Mouse (Mus musculus): Measurements from ENCODE around the gene Clec12b. TPM values are rescaled to one million over a fixed set of nuclear protein-coding genes. Genes with fewer than 3 reads are reported as not detected.

Gene Clec12b
- not detected for total RNA-seq (2021)

DNA sequence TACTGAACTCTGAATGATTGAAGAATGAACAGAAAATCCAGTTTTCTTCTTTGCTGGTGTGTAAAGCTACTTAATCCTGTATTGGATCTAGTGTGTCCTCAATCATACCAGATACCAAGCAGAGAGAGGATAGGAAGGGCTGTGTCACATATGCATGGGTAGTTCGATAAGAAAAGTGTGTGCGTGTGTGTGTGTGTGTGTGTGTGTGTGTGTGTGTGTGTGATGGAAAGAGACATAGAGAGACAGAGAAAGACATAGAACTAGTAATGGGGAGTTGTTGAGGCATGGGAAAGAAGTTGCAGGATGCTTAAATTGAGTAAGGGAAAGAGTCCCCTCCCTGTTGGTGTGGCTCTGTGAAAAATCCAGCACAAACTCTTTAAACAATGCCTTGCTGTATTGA lies at the start of gene Clec12b:
Gene Clec12b (minus strand): TSS at position 101 of the 400 bp plus-strand sequence.
- DNase-seq (ENCODE audit: low spot score in 2 of 2) = no peak
- intact Hi-C loops (cut with DNase I) = no loop called here

DNA sequence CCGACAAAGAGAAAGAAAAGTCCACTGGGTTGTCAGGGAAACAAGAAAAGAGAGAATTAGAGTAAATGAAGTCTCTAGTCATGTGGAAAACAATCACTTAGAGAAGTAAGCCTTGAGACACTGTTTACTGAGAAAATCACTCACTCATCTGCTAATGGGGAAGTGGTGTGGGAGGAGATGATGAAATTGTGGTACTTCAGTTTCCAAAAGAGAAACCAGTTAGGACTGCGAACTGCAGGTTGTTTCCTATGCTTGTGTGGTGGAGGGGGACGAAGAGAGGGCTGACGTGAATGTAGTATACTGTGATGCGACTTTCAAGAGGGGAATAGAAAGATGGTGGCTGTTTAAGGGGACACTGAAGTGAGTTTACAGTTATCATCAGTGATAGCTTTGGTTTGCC lies 48.6 kb upstream of the Clec12b start:
- DNase-seq (ENCODE audit: low spot score in 2 of 2) = no peak
- intact Hi-C loops (cut with DNase I) = no loop called here

DNA sequence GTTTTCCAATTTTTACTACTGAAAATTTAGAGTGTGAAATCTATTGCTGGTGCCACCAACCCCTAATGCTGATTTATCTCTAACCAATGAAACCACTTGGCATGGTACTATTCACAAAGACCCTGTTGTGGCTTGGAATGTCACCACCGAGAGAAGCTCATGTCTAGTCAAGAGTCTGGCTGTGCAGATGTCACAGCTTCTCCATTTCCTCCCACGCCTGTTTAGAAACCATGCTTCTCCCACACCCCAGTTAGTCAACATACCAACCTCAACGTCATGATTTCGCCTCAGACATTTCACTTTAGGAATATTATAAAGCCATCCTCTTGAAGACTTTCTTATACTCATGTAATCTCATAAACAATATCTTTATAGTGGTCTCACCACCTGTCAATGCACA lies 41.6 kb upstream of the Clec12b start:
- intact Hi-C loops (cut with DNase I) = no loop called here
- DNase-seq (ENCODE audit: low spot score in 2 of 2) = no peak

DNA sequence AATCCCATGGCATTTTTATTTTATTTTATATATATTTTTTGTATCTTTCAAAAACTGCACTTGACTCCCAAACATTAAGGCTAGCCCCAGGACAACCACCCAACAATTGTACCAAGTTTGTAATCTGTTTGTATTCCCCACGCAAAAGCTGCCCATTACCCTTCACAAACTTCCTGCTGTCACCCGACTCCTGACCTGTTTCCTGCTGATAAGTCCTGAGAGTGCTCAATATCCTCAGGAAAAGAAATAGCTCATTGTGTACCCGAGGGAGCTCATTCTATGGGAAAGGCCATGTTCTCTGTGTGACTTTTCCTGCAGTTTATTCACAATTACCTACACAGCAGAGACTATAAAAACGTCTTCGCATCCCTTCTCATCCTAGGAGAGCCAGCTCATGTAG lies 40.1 kb upstream of the Clec12b start:
- DNase-seq (ENCODE audit: low spot score in 2 of 2) = no peak
- intact Hi-C loops (cut with DNase I) = no loop called here

DNA sequence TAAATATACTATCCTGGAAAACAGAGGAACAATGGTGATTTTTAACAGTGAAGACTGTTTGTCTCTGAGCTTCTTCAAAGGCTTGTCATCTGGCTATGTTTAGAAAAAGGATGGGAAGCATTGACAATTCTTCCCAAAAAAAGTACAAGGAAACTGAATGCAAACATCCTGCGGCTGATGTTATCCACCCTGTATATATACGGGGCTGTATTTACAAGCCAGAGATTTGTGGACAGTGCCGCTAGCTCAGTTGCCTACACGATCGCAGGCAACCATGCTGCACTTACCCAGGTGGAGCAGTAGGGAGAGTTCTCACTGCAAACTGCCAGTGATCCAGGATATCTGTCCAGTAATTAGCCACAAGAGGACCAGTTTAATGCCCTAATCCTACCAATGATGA lies 39.5 kb upstream of the Clec12b start:
- no peak for DNase-seq (ENCODE audit: low spot score in 2 of 2)
- intact Hi-C loops (cut with DNase I) = no loop called here

DNA sequence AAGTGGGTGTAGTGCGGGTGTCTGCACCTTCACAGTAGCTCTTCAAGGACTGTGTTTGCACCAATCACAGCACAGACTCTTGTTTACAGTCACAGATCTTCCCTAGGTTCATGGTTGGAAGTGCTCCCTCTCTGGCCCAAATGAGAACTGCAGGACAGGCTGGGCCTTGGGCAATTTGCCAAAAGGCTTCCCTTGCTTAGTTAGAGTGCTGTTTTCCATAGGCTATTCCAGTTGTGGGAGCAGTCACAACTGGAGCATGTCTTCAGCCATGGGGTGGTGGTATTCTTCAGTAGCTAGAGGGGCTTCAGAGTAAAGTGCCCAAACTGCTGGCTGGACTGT lies 38.0 kb upstream of the Clec12b start:
- intact Hi-C loops (cut with DNase I) = no loop called here
- peak; percentile 50 for DNase-seq (ENCODE audit: low spot score in 2 of 2)

DNA sequence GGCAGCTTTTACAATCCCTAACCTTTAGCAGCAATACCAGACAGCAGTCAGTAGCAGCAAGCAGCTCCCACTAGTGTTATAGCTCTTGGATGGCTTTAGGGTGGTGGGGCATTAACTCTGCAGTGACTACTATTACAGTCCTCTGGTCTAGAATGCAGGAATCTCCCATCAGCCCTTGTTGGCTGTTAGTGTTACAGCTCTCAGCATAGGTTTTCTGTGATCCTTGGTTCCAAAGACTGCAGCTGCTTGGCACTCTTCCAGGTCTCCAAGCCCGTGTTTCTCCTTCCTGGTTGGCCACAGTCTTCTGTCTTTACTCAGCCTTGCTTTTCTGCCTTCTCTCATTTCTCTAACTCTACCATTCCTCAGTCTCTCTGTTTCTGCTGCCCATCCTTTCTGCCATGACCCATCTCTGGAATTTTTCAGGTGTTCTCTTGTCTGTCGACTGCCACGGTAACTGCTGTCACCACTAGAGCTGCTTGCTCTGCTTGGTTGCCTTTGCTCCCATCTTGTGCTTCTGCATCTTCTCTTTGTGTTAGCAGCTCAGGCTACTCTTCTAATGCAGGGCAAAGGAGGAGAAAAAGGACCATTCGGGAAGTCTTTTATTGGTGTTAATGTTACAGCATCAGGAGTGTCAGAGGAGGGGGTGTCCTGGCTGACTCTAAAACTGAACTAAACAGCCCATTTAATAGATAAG lies 37.5 kb upstream of the Clec12b start:
- DNase-seq (ENCODE audit: low spot score in 2 of 2) = peak in 1 of 2 experiments; percentile 2
- intact Hi-C loops (cut with DNase I) = no loop called here

DNA sequence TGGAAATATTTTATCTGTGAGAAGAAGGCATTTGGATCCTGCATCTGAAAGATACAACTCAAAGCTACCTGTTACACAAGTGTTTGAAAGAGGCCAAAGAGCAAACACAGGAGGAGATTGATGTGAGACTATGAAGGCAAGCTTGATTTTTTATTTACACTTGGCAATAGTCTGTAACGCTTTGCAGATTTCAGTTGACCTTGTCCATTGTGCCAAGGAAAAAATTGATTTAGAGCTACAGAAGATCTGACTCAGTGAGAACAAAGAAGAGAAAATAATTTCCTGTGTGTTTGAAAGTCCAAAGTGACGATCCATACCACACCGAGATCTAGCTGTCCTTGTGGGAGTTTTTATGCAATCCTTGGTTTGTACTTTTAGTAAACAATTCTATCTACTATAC lies 36.6 kb upstream of the Clec12b start:
- no peak for DNase-seq (ENCODE audit: low spot score in 2 of 2)
- intact Hi-C loops (cut with DNase I) = no loop called here

DNA sequence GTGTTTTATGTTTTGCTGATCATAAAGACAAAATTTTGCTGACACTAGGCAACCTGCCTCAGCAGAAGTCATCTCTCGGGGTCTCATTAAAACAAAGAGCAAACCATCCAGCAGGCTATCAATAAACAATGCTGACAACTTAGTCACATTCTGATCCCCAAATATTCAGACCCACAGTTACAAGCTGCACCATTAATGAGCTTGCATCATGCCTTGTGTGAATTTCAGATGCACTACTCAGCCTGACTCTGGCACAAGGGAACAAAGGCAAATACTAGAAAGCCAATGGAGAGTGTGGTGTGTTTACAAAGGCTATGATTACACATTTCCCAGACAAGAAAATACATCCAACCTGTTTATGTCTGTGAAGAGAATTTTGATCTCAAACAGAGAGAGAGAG lies 28.5 kb upstream of the Clec12b start:
- intact Hi-C loops (cut with DNase I) = no loop called here
- DNase-seq (ENCODE audit: low spot score in 2 of 2) = no peak

DNA sequence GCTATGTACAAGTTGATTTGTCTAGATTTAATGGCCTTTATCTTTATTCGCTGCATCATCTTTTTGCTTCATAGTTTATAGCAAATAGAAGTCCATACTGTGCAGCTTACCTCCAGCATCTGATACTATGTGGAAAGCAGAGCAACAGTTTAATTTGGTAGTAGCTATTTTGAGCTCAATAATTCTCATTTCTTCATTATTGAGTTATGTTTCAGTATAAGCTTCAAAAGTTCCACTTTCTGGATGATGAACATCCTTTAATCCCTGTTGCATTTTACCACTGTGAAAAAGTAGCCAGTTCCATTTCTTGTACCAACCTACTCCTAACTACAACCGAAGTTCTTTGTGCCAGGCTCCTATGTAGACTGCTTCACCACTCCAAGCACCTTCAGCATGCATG lies 22.9 kb upstream of the Clec12b start, which contains the start of gene Clec9a:
Gene Clec9a (plus strand): TSS at position 301 of the 400 bp plus-strand sequence.
- intact Hi-C loops (cut with DNase I) = no loop called here
- DNase-seq (ENCODE audit: low spot score in 2 of 2) = no peak

DNA sequence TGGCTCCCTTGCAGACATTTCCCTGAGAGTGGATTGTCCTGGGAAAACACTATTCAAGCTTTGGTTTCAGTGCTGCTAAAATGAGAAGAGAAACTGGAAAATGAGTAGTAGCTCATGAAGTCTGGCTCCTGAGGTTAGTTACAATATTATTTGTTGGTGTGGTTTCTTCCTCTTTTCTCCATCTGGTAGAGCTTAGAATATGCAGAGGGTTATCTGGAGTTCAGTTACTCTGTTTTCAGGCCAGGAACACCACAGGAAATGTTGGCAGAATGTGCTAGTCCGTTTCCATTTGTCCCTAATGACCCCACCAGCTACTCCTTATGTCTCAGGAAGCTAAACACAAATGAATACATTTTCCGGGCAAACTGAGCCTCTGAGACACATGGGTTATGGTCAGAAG lies 21.6 kb upstream of the Clec12b start:
- intact Hi-C loops (cut with DNase I) = no loop called here
- DNase-seq (ENCODE audit: low spot score in 2 of 2) = no peak

DNA sequence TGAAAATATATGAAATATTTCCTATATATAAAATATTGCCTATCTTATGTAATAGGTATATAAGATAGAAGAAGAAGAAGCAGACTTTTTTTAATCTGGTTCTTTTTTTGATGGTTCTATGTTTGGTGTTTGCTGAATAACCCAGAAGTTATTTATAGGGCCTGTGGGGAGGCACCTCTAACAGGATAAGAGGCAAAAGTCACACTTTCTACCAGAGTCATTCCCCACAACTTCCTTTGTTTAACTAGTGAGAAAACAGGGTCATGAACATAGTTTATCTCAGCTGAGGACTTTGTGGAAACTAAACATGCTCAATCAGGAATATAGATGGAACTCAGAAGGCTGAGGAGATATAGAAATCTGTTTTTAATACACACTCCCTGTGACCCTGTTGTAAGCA lies 20.3 kb upstream of the Clec12b start:
- DNase-seq (ENCODE audit: low spot score in 2 of 2) = no peak
- intact Hi-C loops (cut with DNase I) = no loop called here

DNA sequence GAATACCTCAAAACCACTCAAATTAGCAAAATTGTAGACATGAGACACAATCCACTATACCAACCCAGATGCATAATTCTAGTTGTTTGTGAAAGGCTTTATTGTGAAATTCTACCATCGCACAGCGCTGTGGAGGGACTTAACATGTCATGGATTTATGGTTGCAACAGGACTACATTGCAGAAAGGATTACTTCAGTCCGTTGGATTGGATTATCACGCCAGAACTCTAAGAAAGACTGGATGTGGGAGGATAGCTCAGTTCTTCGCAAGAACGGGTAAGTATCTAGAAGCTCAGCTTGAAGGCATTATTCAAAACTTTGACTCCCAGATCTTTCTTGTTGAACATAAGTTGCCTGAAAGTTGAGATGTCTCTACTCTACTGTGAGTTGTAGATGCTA lies 17.7 kb upstream of the Clec12b start:
- intact Hi-C loops (cut with DNase I) = no loop called here
- no peak for DNase-seq (ENCODE audit: low spot score in 2 of 2)

DNA sequence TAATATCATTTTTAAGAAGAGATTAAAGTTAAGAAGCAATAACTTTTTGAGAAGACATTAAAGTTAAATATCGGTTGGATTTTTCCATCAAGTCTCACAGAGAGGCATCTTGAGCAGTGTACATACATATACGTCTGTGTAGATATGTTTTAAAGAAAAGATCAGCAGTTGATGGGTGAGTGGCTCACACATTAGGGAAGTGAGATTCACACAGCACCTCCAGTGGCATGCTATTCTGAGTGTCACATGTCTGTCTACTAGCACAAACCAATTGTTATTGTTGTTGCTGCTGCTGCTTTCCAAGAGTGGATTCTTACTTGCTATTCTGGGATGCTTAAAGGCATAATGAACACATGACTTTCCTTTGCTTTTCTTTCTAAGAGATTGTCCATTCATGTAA lies 16.7 kb upstream of the Clec12b start:
- intact Hi-C loops (cut with DNase I) = no loop called here

DNA sequence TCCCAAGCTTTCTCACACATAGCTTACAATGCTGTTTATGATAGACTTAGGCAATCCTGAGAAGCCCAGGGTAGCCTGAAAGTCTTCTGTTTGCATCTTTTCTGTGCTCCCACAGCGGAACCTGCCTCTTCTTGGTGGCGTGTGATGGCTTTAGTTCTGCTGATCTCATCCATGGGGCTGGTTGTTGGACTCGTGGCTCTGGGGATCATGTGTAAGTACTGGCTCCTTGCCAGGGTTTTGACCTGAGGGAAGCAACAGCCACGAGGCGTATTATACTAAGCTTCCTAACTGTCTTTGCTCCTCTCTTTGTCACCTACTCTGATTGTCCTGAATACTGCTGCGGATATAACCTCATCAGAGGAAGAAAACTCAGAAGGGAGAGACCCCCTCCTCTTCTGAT lies 14.3 kb upstream of the Clec12b start:
- intact Hi-C loops (cut with DNase I) = no loop called here
- DNase-seq (ENCODE audit: low spot score in 2 of 2) = no peak

More for the DNA sequence above, 16.7 kb upstream of the Clec12b start:
- no peak for DNase-seq (ENCODE audit: low spot score in 2 of 2)

DNA sequence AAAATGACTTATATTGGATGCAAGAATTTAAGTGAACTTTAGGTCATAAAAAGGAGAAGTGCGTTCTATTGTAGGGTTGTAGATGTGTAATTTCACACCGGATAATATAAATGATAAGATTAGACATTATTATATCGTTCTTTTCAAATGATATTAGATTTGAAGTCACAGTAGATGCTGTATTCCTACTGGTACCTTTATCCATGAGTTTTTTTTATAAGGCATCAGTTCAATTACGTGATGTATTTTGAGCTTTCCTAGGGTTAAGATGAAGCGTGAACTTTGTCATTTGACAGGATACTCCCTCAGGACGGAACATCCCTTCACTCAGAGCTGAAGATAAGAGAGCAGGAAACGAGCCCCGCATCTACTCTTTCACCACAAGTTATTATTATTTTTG lies 11.3 kb upstream of the Clec12b start, which contains the start of gene Clec1b:
Gene Clec1b (plus strand): TSS at position 301 of the 400 bp plus-strand sequence.
- DNase-seq (ENCODE audit: low spot score in 2 of 2) = no peak
- intact Hi-C loops (cut with DNase I) = no loop called here

DNA sequence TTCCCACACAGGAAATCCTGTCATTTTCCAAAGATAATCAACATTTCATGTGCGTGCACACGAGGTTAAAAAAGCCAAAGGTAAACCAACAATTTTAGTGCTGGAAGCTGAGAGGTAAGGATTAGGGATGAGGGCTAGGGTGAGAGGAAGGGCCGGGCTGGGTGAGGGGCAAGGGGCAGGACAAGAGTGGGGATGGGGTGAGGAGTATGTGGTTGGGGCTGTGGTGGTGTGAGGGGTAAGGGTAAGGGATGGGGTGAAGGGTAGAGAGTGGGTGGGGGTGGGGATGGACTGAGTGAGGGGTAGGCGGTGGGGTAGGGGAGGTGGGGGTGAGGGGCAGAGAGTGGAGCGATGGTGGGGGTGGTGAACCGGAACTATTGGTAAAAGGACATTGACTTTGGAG lies 8.1 kb upstream of the Clec12b start:
- intact Hi-C loops (cut with DNase I) = loop anchor here (1.0 to 2.0 kb wide), 2 partner anchors 83 to 124 kb away; no protein-coding TSS in a partner anchor
- no peak for DNase-seq (ENCODE audit: low spot score in 2 of 2)

DNA sequence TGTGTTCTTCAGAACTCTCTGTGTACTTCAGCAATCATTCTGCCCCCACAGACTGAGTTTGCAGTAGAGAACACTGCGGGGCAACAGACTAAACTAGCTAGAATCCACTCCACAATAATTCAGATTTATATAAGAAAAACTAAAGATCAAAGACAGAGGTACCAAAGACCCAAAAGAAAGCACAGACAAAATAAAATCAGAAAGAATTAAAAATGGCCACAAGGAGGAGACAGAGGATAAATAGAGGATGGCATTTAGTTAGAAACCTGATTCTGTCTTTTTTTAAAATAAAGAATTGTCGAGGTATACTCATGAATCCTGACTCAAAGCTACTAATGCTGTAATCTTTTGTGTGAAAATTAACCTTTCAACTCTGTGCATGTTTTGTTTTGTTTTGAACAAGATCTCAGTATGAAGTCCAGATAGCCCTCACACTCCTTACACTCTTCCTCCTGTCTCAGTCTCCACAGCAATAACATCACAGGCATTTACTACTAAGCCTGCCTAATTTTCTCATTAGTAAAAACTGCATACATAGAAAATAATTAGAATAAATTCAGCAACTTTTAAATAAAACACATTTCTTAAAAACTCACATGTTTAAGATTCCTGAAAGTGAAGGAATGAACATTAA lies 7.5 kb upstream of the Clec12b start:
- intact Hi-C loops (cut with DNase I) = loop anchor here (1.0 to 2.0 kb wide), 2 partner anchors 84 to 124 kb away; no protein-coding TSS in a partner anchor

DNA sequence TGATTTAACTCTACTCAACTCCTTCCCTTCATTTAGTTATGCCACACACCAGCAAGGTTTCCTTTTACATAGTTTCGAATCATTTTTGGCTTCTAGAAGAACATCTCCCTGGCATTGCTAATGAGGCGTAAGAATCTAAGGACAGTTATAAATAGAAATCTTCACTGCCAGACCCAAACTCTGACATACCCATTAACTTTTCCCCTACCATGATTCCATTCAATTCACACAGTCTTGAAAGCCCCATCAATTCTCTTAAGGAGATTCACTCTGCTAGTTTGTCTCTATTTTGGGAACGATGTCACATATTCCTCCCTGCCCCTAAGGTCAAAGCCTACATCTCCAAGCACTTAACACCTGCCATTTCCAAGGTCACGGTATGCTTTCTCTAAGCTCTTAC lies 674 bp downstream of the Clec12b start:
- DNase-seq (ENCODE audit: low spot score in 2 of 2) = no peak
- intact Hi-C loops (cut with DNase I) = no loop called here

More for the DNA sequence above, 7.5 kb upstream of the Clec12b start:
- DNase-seq (ENCODE audit: low spot score in 2 of 2) = peak in 1 of 2 experiments; percentile 8

DNA sequence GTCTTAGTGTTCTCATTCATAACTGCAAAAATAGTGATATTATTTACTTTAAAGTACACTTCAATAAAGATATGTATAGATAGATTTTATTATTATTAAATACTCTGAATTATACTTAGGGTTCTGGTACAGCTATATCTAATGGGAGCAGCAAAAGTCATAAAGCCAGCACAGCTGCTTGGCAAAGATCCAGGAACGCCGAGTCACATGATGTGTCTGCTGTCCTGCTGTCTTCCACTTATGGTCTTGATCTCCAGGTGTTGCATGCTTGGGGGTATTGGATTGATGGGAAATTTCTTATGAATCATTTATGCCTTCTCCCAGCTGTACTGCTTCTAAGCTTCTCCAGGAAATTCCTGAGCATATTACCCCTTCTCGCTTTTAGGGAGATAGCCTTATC lies 2.2 kb downstream of the Clec12b start:
- intact Hi-C loops (cut with DNase I) = no loop called here
- DNase-seq (ENCODE audit: low spot score in 2 of 2) = no peak

DNA sequence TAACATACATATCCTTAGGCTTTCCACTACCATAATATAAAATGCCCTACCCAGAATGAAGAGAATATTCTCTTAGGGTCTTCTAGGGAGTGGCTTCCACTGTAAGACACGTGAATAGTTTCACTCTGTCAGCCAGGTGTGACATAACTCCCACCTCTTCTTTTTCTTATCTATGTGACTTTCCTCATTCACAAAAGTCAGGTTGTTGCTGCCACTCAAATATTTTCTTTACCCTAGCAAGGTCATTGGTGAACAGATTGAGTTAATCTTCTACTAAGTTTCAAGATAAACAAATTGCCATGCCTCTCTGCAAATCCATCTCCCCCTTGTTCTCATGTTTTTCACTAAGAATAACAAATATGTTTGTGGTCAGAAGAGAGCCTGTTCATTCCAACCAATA lies 3.9 kb downstream of the Clec12b start:
- intact Hi-C loops (cut with DNase I) = no loop called here
- no peak for DNase-seq (ENCODE audit: low spot score in 2 of 2)

Measured in left cerebral cortex, postnatal 25 days (tissue).